ENCODE assay signal across 32 mouse cellular contexts in genomic region chr10:109699771-109700335, GRCm38 (mm10).
A peak's percentile ranks its signal among the peaks of the same experiment; 100 is the strongest.
DNase-seq lines count a peak whose midpoint lies in the region; ATAC-seq and TF ChIP-seq lines count a peak whose summit lies in the region.
"Had no signal": no experiment of that assay in that cellular context is flagged by ENCODE, and none has a peak within 500 bp of the region (broad histone marks: within the 10 kb centered on the region; RNA-seq: fewer than 3 reads in every experiment).

No protein-coding gene starts in this region.

- H3K27ac ChIP-seq in cerebellum, adult 2 months (ENCODE audit: insufficient read depth, low read length), result no peak overlapping the region
- H3K27ac ChIP-seq in hindbrain, postnatal 0 days, result no peak overlapping the region
- H3K27ac ChIP-seq in hindbrain, embryonic 11.5 days (ENCODE audit: low read depth, low read length), result no peak overlapping the region
- no peak overlapping the region for H3K27ac ChIP-seq in midbrain, embryonic 15.5 days
- H3K27ac ChIP-seq: embryonic facial prominence, embryonic 10.5 days; embryonic facial prominence, embryonic 15.5 days; forebrain, embryonic 12.5 days; heart, embryonic 10.5 days; heart, embryonic 15.5 days; hindbrain, embryonic 13.5 days; intestine, embryonic 15.5 days; limb, embryonic 12.5 days; liver, embryonic 15.5 days; midbrain, embryonic 10.5 days; neural tube, embryonic 13.5 days had no signal

- peak; percentile 88 for ATAC-seq in cerebellum, adult (ENCODE audit: insufficient number of reproducible peaks, low FRiP score, low TSS enrichment)
- ATAC-seq in hindbrain, postnatal 0 days, result peak; percentile 21; the same call in 1 of the 2 replicates
- ATAC-seq in hindbrain, embryonic 11.5 days (ENCODE audit: low FRiP score), result no peak
- ATAC-seq in midbrain, embryonic 15.5 days (replicated peaks), result no peak
- ATAC-seq: forebrain, postnatal 0 days; intestine, embryonic 15.5 days had no signal

- H3K4me2 ChIP-seq in hindbrain, postnatal 0 days (ENCODE audit: low read depth, low read length), result no peak overlapping the region
- no peak overlapping the region for H3K4me2 ChIP-seq in hindbrain, embryonic 11.5 days (replicated peaks; ENCODE audit: low read depth, low read length)
- H3K4me2 ChIP-seq in midbrain, embryonic 15.5 days, result no peak overlapping the region
- H3K4me2 ChIP-seq: embryonic facial prominence, embryonic 15.5 days; forebrain, embryonic 12.5 days; heart, embryonic 15.5 days; hindbrain, embryonic 13.5 days; intestine, embryonic 15.5 days; limb, embryonic 12.5 days; liver, embryonic 15.5 days; lung, embryonic 14.5 days; neural tube, embryonic 13.5 days had no signal

- no peaks in the 10 kb centered on the region for H3K4me1 ChIP-seq in cerebellum, adult 2 months (ENCODE audit: control insufficient read depth, insufficient read depth, low read length)
- no peaks in the 10 kb centered on the region for H3K4me1 ChIP-seq in hindbrain, postnatal 0 days (ENCODE audit: insufficient read depth, low read length)
- H3K4me1 ChIP-seq in hindbrain, embryonic 11.5 days (replicated peaks; ENCODE audit: control insufficient read depth, insufficient read depth, low read length), result no peaks in the 10 kb centered on the region
- H3K4me1 ChIP-seq in midbrain, embryonic 15.5 days, result no peaks in the 10 kb centered on the region
- H3K4me1 ChIP-seq: embryonic facial prominence, embryonic 10.5 days; embryonic facial prominence, embryonic 15.5 days; forebrain, embryonic 12.5 days; heart, embryonic 10.5 days; heart, embryonic 15.5 days; intestine, embryonic 15.5 days; limb, embryonic 12.5 days; liver, embryonic 15.5 days; midbrain, embryonic 10.5 days; neural tube, embryonic 13.5 days had no signal

- no peak overlapping the region for H3K4me3 ChIP-seq in cerebellum, adult 2 months (replicated peaks; ENCODE audit: insufficient read depth, low read depth, low read length)
- H3K4me3 ChIP-seq in hindbrain, postnatal 0 days (ENCODE audit: low read length), result no peak overlapping the region
- H3K4me3 ChIP-seq in hindbrain, embryonic 11.5 days (ENCODE audit: low read depth, low read length), result no peak overlapping the region
- H3K4me3 ChIP-seq in midbrain, embryonic 15.5 days, result no peak overlapping the region
- H3K4me3 ChIP-seq: embryonic facial prominence, embryonic 10.5 days; embryonic facial prominence, embryonic 15.5 days; forebrain, embryonic 12.5 days; heart, embryonic 10.5 days; heart, embryonic 15.5 days; hindbrain, embryonic 13.5 days; intestine, embryonic 15.5 days; limb, embryonic 12.5 days; liver, embryonic 15.5 days; midbrain, embryonic 10.5 days; neural tube, embryonic 13.5 days had no signal

- no peak for TF ChIP-seq POLR2A in cerebellum, adult 2 months (IDR thresholded peaks at IDR 0.05; ENCODE audit: borderline replicate concordance, insufficient read depth, low read length)

- H3K36me3 ChIP-seq in hindbrain, postnatal 0 days (ENCODE audit: insufficient read depth, low read length), result no peaks in the 10 kb centered on the region
- H3K36me3 ChIP-seq in hindbrain, embryonic 11.5 days (ENCODE audit: control insufficient read depth, insufficient read depth, low read length), result no peaks in the 10 kb centered on the region
- H3K36me3 ChIP-seq in midbrain, embryonic 15.5 days (replicated peaks), result no peaks in the 10 kb centered on the region
- H3K36me3 ChIP-seq: embryonic facial prominence, embryonic 10.5 days; embryonic facial prominence, embryonic 15.5 days; forebrain, embryonic 12.5 days; heart, embryonic 10.5 days; heart, embryonic 15.5 days; intestine, embryonic 15.5 days; limb, embryonic 12.5 days; liver, embryonic 15.5 days; midbrain, embryonic 10.5 days had no signal

- WGBS in cerebellum, adult 2 months, result 23% methylated on average over 3 of the region's 3 CpGs
- WGBS in hindbrain, postnatal 0 days, result 35% methylated on average over 3 of the region's 3 CpGs
- WGBS in hindbrain, embryonic 11.5 days, result 61% methylated on average over 3 of the region's 3 CpGs
- WGBS in midbrain, embryonic 15.5 days, result 45% methylated on average over 3 of the region's 3 CpGs

- H3K27me3 ChIP-seq in cerebellum, adult 2 months (ENCODE audit: control insufficient read depth, insufficient read depth, low read length), result no peaks in the 10 kb centered on the region
- no peaks in the 10 kb centered on the region for H3K27me3 ChIP-seq in hindbrain, postnatal 0 days (ENCODE audit: insufficient read depth, low read length)
- H3K27me3 ChIP-seq in hindbrain, embryonic 11.5 days (ENCODE audit: control insufficient read depth, insufficient read depth, low read length), result no peaks in the 10 kb centered on the region
- no peaks in the 10 kb centered on the region for H3K27me3 ChIP-seq in midbrain, embryonic 15.5 days (replicated peaks)
- H3K27me3 ChIP-seq: CH12.LX; embryonic facial prominence, embryonic 15.5 days; forebrain, embryonic 12.5 days; heart, embryonic 15.5 days; hindbrain, embryonic 13.5 days; intestine, embryonic 15.5 days; limb, embryonic 12.5 days; liver, embryonic 15.5 days; neural tube, embryonic 13.5 days had no signal

- no peak overlapping the region for H3K9ac ChIP-seq in hindbrain, postnatal 0 days (replicated peaks; ENCODE audit: low read length)
- no peak overlapping the region for H3K9ac ChIP-seq in hindbrain, embryonic 11.5 days (ENCODE audit: low read depth, low read length)
- H3K9ac ChIP-seq in midbrain, embryonic 15.5 days, result no peak overlapping the region
- H3K9ac ChIP-seq: embryonic facial prominence, embryonic 15.5 days; forebrain, embryonic 12.5 days; forebrain, postnatal 0 days; heart, embryonic 15.5 days; hindbrain, embryonic 13.5 days; intestine, embryonic 15.5 days; limb, embryonic 12.5 days; liver, embryonic 15.5 days; lung, embryonic 14.5 days; neural tube, embryonic 13.5 days had no signal

- DNase-seq in cerebellum, adult 2 months, result no peak
- DNase-seq in hindbrain, postnatal 0 days (ENCODE audit: low spot score), result peak; percentile 34
- DNase-seq in hindbrain, embryonic 11.5 days (ENCODE audit: low spot score), result no peak
- DNase-seq in right cerebral cortex, adult 18-20 months, result peak; percentile 24
- DNase-seq in right cerebral cortex, postnatal 10 days (ENCODE audit: low spot score in 2 of 2), result no peak
- no peak for DNase-seq in spleen, postnatal 14 days (ENCODE audit: low spot score in 2 of 2)
- DNase-seq: adrenal gland, postnatal 10 days; cerebellum, adult 11-12 months; forebrain, postnatal 0 days; gastrocnemius, postnatal 25 days; heart, adult 11 months; kidney, adult 2 months; kidney, postnatal 36 days; lung, embryonic 14.5 days; lung, postnatal 14 days; right cerebral cortex, postnatal 4 days; thymus, adult 2 months; thymus, postnatal 36 days had no signal

- TF ChIP-seq CTCF in cerebellum, adult 2 months (IDR thresholded peaks at IDR 0.05; ENCODE audit: borderline replicate concordance, insufficient read depth, low read depth, low read length), result no peak
- TF ChIP-seq CTCF in hindbrain, postnatal 0 days (IDR thresholded peaks at IDR 0.05; ENCODE audit: low read depth), result no peak

- no peaks in the 10 kb centered on the region for H3K9me3 ChIP-seq in hindbrain, postnatal 0 days (ENCODE audit: low read length)
- no peaks in the 10 kb centered on the region for H3K9me3 ChIP-seq in hindbrain, embryonic 11.5 days (ENCODE audit: control insufficient read depth, low read length)
- H3K9me3 ChIP-seq in midbrain, embryonic 15.5 days, result no peaks in the 10 kb centered on the region
- H3K9me3 ChIP-seq: embryonic facial prominence, embryonic 10.5 days; embryonic facial prominence, embryonic 15.5 days; forebrain, embryonic 12.5 days; heart, embryonic 10.5 days; heart, embryonic 15.5 days; hindbrain, embryonic 13.5 days; intestine, embryonic 15.5 days; limb, embryonic 12.5 days; liver, embryonic 15.5 days; midbrain, embryonic 10.5 days; neural tube, embryonic 13.5 days had no signal

Comparison
In these comparisons a context has a peak if more than half of its experiments do, and no peak if none do; other contexts are left out.
1. ATAC-seq: peak in cerebellum, adult (single experiment) and hindbrain, postnatal 0 days (single experiment); none in hindbrain, embryonic 11.5 days (single experiment) and midbrain, embryonic 15.5 days (single experiment).
2. DNase-seq: peak in hindbrain, postnatal 0 days (single experiment) and right cerebral cortex, adult 18-20 months (single experiment); none in cerebellum, adult 2 months (0 of 2), hindbrain, embryonic 11.5 days (single experiment), right cerebral cortex, postnatal 10 days (0 of 2) and spleen, postnatal 14 days (0 of 2).